In genomic region chr13:12680954-12681571, GRCm38 (mm10) we compare ENCODE assay signal across 8 mouse cellular contexts.
DNase-seq lines count a peak whose midpoint lies in the region; ATAC-seq and TF ChIP-seq lines count a peak whose summit lies in the region.
"Not testable (repeated sequence)": the region's sequence is repeated elsewhere in the genome, so short reads cannot be mapped to it uniquely, and the experiment has no call there.

No protein-coding gene starts in this region.

- not testable (repeated sequence) for H3K9ac ChIP-seq in forebrain, embryonic 11.5 days (ENCODE audit: low read length); forebrain, postnatal 0 days; hindbrain, embryonic 12.5 days; intestine, embryonic 14.5 days (ENCODE audit: low read length); kidney, embryonic 16.5 days (replicated peaks; ENCODE audit: low read length); liver, embryonic 12.5 days; midbrain, embryonic 13.5 days (replicated peaks); neural tube, embryonic 12.5 days

- H3K4me1 ChIP-seq in forebrain, embryonic 11.5 days (replicated peaks; ENCODE audit: control insufficient read depth, insufficient read depth, low read length); forebrain, postnatal 0 days (ENCODE audit: insufficient read depth); hindbrain, embryonic 12.5 days; intestine, embryonic 14.5 days (replicated peaks; ENCODE audit: control insufficient read depth, insufficient read depth, low read length); kidney, embryonic 16.5 days (ENCODE audit: insufficient read depth, low read length); liver, embryonic 12.5 days; midbrain, embryonic 13.5 days (replicated peaks); neural tube, embryonic 12.5 days: not testable (repeated sequence)

- not testable (repeated sequence) for TF ChIP-seq CTCF in forebrain, postnatal 0 days (IDR thresholded peaks at IDR 0.05; ENCODE audit: low read depth)

- H3K4me2 ChIP-seq in forebrain, embryonic 11.5 days (ENCODE audit: low read depth, low read length, severe bottlenecking); forebrain, postnatal 0 days (ENCODE audit: low read depth); hindbrain, embryonic 12.5 days (replicated peaks); intestine, embryonic 14.5 days (ENCODE audit: low read length); kidney, embryonic 16.5 days (replicated peaks; ENCODE audit: low read depth, low read length); liver, embryonic 12.5 days; midbrain, embryonic 13.5 days (replicated peaks); neural tube, embryonic 12.5 days (replicated peaks): not testable (repeated sequence)

- not testable (repeated sequence) for H3K36me3 ChIP-seq in forebrain, embryonic 11.5 days (ENCODE audit: control insufficient read depth, insufficient read depth, low read length); forebrain, postnatal 0 days (ENCODE audit: insufficient read depth); hindbrain, embryonic 12.5 days; intestine, embryonic 14.5 days (ENCODE audit: control insufficient read depth, insufficient read depth, low read length); kidney, embryonic 16.5 days (ENCODE audit: insufficient read depth, low read length); liver, embryonic 12.5 days; midbrain, embryonic 13.5 days; neural tube, embryonic 12.5 days

- not testable (repeated sequence) for H3K27ac ChIP-seq in forebrain, embryonic 11.5 days (ENCODE audit: low read depth, low read length); forebrain, postnatal 0 days (ENCODE audit: low read depth, low read length); hindbrain, embryonic 12.5 days; intestine, embryonic 14.5 days (ENCODE audit: low read depth); kidney, embryonic 16.5 days (ENCODE audit: low read length); liver, embryonic 12.5 days; midbrain, embryonic 13.5 days; neural tube, embryonic 12.5 days

- H3K27me3 ChIP-seq in forebrain, embryonic 11.5 days (ENCODE audit: control insufficient read depth, insufficient read depth, low read length); forebrain, postnatal 0 days (ENCODE audit: insufficient read depth, low read length); hindbrain, embryonic 12.5 days; intestine, embryonic 14.5 days (replicated peaks; ENCODE audit: control insufficient read depth, insufficient read depth, low read length); kidney, embryonic 16.5 days (ENCODE audit: insufficient read depth, low read length); liver, embryonic 12.5 days (replicated peaks); midbrain, embryonic 13.5 days; neural tube, embryonic 12.5 days (replicated peaks): not testable (repeated sequence)

- ATAC-seq in forebrain, embryonic 11.5 days (replicated peaks; ENCODE audit: low FRiP score): peak; percentile 50; the same call in 1 of the 2 replicates
- ATAC-seq in forebrain, postnatal 0 days: 0 out of 2 replicates have a peak, but pooled peaks have one; percentile 32
- ATAC-seq in hindbrain, embryonic 12.5 days (ENCODE audit: low FRiP score): peak; percentile 22; the same call in 1 of the 2 replicates
- ATAC-seq in intestine, embryonic 14.5 days (replicated peaks; ENCODE audit: low FRiP score, low TSS enrichment, low read depth): peak; percentile 70
- ATAC-seq in kidney, embryonic 16.5 days (ENCODE audit: low FRiP score, low TSS enrichment): peak; percentile 40; the same call in 1 of the 2 replicates
- 0 out of 2 replicates have a peak, but pooled peaks have one; percentile 24 for ATAC-seq in liver, embryonic 12.5 days
- peak; percentile 68 for ATAC-seq in midbrain, embryonic 13.5 days
- peak; percentile 73 for ATAC-seq in neural tube, embryonic 12.5 days (ENCODE audit: low FRiP score, low read depth)

- H3K9me3 ChIP-seq in forebrain, embryonic 11.5 days (ENCODE audit: control insufficient read depth, low read length); forebrain, postnatal 0 days (ENCODE audit: low read length); hindbrain, embryonic 12.5 days (replicated peaks); intestine, embryonic 14.5 days (ENCODE audit: control insufficient read depth, low read length); kidney, embryonic 16.5 days (ENCODE audit: low read length); liver, embryonic 12.5 days (replicated peaks); midbrain, embryonic 13.5 days; neural tube, embryonic 12.5 days: not testable (repeated sequence)

- not testable (repeated sequence) for H3K4me3 ChIP-seq in forebrain, embryonic 11.5 days (ENCODE audit: low read depth, low read length); forebrain, postnatal 0 days (ENCODE audit: low read depth, low read length); hindbrain, embryonic 12.5 days; intestine, embryonic 14.5 days (ENCODE audit: low read depth, low read length); kidney, embryonic 16.5 days (ENCODE audit: low read length); liver, embryonic 12.5 days; midbrain, embryonic 13.5 days (replicated peaks); neural tube, embryonic 12.5 days

- DNase-seq in forebrain, embryonic 11.5 days (ENCODE audit: low spot score); forebrain, postnatal 0 days; intestine, embryonic 14.5 days (ENCODE audit: low spot score): not testable (repeated sequence)

- 82% methylated on average over 4 of the region's 6 CpGs for WGBS in forebrain, embryonic 11.5 days
- 85% methylated on average over 3 of the region's 6 CpGs for WGBS in forebrain, postnatal 0 days
- WGBS in hindbrain, embryonic 12.5 days: 80% methylated on average over 6 of the region's 6 CpGs
- WGBS in intestine, embryonic 14.5 days: 79% methylated on average over 4 of the region's 6 CpGs
- 73% methylated on average over 4 of the region's 6 CpGs for WGBS in kidney, embryonic 16.5 days
- WGBS in liver, embryonic 12.5 days (ENCODE audit: insufficient replicate concordance): 55% methylated on average over 4 of the region's 6 CpGs
- 90% methylated on average over 4 of the region's 6 CpGs for WGBS in midbrain, embryonic 13.5 days
- WGBS in neural tube, embryonic 12.5 days: 91% methylated on average over 5 of the region's 6 CpGs

Comparison
In these comparisons a context has a peak if more than half of its experiments do, and no peak if none do; other contexts are left out.
1. ATAC-seq: peak in every context shown above with its lines; median percentile 73 in neural tube, embryonic 12.5 days; 70 in intestine, embryonic 14.5 days; 68 in midbrain, embryonic 13.5 days; 50 in forebrain, embryonic 11.5 days; 40 in kidney, embryonic 16.5 days; 32 in forebrain, postnatal 0 days; 24 in liver, embryonic 12.5 days; 22 in hindbrain, embryonic 12.5 days.